Mouse (Mus musculus) ES-E14 (cell line): ENCODE data around the gene Taar7b. TPM values are rescaled to one million over a fixed set of nuclear protein-coding genes. Genes with fewer than 3 reads are reported as not detected.

Experiments used
- DNase-seq: peaks from one replicate; pipeline ENCODE4 v3.0.0-alpha.2; 2013; ENCODE audit warnings: low read depth, low spot score
- H3K27ac ChIP-seq: 2 replicates; pipeline ENCODE4 v1.5.1; 2012; ENCODE audit warnings: low read depth, mild to moderate bottlenecking, low read length, moderate library complexity, mixed read lengths; ENCODE audit not compliant: poor library complexity, insufficient read depth, severe bottlenecking
- H3K36me3 ChIP-seq: 2 replicates; pipeline ENCODE4 v1.6.1; 2012; ENCODE audit warnings: mild to moderate bottlenecking, low read length, moderate library complexity, mixed read lengths; ENCODE audit not compliant: control insufficient read depth, poor library complexity, insufficient read depth, severe bottlenecking
- H3K4me1 ChIP-seq, 2 experiments: fragments of 150-350 bp in 1 of 2; sonication (generic) in 1 of 2; 2 replicates each; pipeline ENCODE4 v1.6.1; 2012; ENCODE audit warnings: low read length in 2 of 2, mild to moderate bottlenecking in 1 of 2, mixed read lengths in 1 of 2; ENCODE audit not compliant: control insufficient read depth in 2 of 2, insufficient read depth in 2 of 2, poor library complexity in 1 of 2
- H3K4me3 ChIP-seq, 2 experiments: fragments of 150-350 bp in 1 of 2; sonication (generic) in 1 of 2; 2 replicates each; pipeline ENCODE4 v1.5.1; 2012; ENCODE audit warnings: low read length in 2 of 2, low read depth in 1 of 2, mild to moderate bottlenecking in 1 of 2, mixed read lengths in 1 of 2; ENCODE audit not compliant: insufficient read depth in 1 of 2, poor library complexity in 1 of 2, severe bottlenecking in 1 of 2
- H3K9ac ChIP-seq: 2 replicates; pipeline ENCODE4 v1.6.1; 2012; ENCODE audit warnings: low read depth, mild to moderate bottlenecking, low read length, mixed read lengths; ENCODE audit not compliant: poor library complexity, insufficient read depth, severe bottlenecking
- H3K9me3 ChIP-seq: fragments of 150-350 bp; sonication (generic); 2 replicates; pipeline ENCODE4 v1.6.1; 2012; ENCODE audit warnings: low read depth, mild to moderate bottlenecking, low read length; ENCODE audit not compliant: control insufficient read depth, insufficient read depth
- CHD2 ChIP-seq: IDR thresholded peaks from 2 replicates; pipeline ENCODE4 v1.6.1; 2014; ENCODE audit warnings: mild to moderate bottlenecking, low read depth, low read length, inconsistent platforms
- HCFC1 ChIP-seq: IDR thresholded peaks from 2 replicates; pipeline ENCODE4 v1.6.1; 2012; ENCODE audit warnings: low read length, inconsistent platforms, borderline replicate concordance; ENCODE audit not compliant: insufficient read depth
- MAFK ChIP-seq: IDR thresholded peaks from 2 replicates; pipeline ENCODE4 v1.6.1; 2014; ENCODE audit warnings: mild to moderate bottlenecking, low read depth, low read length, inconsistent platforms; ENCODE audit not compliant: insufficient read depth
- ZC3H11A ChIP-seq: IDR thresholded peaks from 2 replicates; pipeline ENCODE4 v1.6.1; 2012; ENCODE audit warnings: low read depth, mild to moderate bottlenecking, inconsistent platforms, low read length, borderline replicate concordance
- ZNF384 ChIP-seq: IDR thresholded peaks from 2 replicates; pipeline ENCODE4 v1.6.1; 2012; ENCODE audit warnings: low read depth, low read length, inconsistent platforms
- in situ Hi-C, 2 experiments: fragments of 600-800 bp; cut with MboI; formaldehyde crosslinking; loops; one replicate each; pipeline ENCODE4 v1.15.1; 2025; ENCODE audit warnings: low sequenced_read_pairs in 2 of 2, inconsistent platforms in 1 of 2; ENCODE audit not compliant: unreplicated experiment in 2 of 2
- total RNA-seq: library from RNA; depleted of rRNA; stranded (reverse); fragments of 300-350 nt; gene quantifications from 2 replicates; pipeline ENCODE4 v1.2.3, GENCODE M21; 2012; rRNA removed

The Taar7b gene
- total RNA-seq, 1 experiment, result not detected

DNA sequence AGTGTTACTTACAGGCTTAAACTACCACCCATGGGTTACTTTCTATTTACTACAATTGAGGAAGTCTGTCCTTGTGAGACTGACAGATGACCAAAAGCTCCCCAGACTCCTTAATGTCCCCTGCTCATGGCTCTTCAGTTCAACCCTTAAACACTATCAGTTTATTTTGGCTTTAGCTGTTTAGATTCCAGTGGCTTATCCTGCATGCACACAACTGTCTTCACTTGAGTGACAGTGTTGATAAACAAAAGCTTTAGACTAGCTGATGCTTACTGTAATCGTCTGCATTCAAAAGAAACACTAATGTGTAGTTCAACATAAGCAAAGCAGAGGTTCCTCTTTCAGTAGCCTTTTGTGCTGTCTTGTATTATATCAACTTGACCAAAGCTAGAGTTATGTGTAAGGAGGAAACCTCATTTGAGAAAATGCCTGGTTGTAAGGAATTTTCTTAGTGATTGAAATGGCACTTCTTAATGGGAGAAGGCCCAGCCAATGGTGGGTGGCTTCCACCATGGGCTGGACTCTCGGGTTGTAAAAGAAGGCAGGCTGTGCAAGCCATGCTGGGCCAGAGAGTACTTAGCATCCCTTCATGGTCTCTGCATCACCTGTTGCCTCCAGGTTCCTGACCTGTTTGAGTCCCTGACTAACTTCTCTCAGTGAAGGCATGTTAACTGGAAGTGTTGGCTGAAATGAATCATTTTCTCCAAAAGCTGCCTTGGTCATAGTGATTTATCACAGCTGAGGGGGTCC, 40.6 kb downstream of the Taar7b start:
- Histone ChIP-seq H3K4me3 (no peak overlapping the region), H3K27ac (no peak overlapping the region), H3K4me1 (no peaks in the 10 kb centered on the region), H3K9ac (no peak overlapping the region), H3K9me3 (no peaks in the 10 kb centered on the region), H3K36me3 (no peaks in the 10 kb centered on the region)
- TF ChIP-seq MAFK (no peak), ZC3H11A (no peak), ZNF384 (no peak), HCFC1 (no peak), CHD2 (no peak)
- in situ Hi-C loops, result no loop called here
- no peak for DNase-seq

GRCm38 (mm10) chr10:24049210-24049609, 49.5 kb downstream of the Taar7b start, which contains the start of gene Taar7f:
TSS of gene Taar7f (plus strand) at chr10:24049510.
- no peaks in the 10 kb centered on the region for H3K9me3 ChIP-seq
- no peak within 1 kb of the TSS for H3K27ac ChIP-seq
- no peaks in the 10 kb centered on the region for H3K36me3 ChIP-seq
- TF ChIP-seq ZC3H11A (no peak), CHD2 (no peak), HCFC1 (no peak), MAFK (no peak), ZNF384 (no peak)
- H3K4me3 ChIP-seq, result no peak within 1 kb of the TSS
- DNase-seq, result no peak
- H3K4me1 ChIP-seq, result no peaks in the 10 kb centered on the region
- in situ Hi-C loops, result no loop called here
- no peak within 1 kb of the TSS for H3K9ac ChIP-seq

Other genes starting within 250 kb of the Taar7b start
- 3,853 and 4,411 TPM in 2 replicates for gene Rps12, start 212.7 kb upstream of the Taar7b start, total RNA-seq
- gene Slc18b1, start 203.0 kb upstream of the Taar7b start, total RNA-seq, result 4.1 and 5.9 TPM in 2 replicates
- gene Vnn3, start 148.5 kb upstream of the Taar7b start, total RNA-seq, result not detected in 2 replicates
- gene Vnn1, start 105.3 kb upstream of the Taar7b start, total RNA-seq, result 2.0 and 4.1 TPM in 2 replicates
- gene Taar1, start 79.6 kb upstream of the Taar7b start, total RNA-seq, result not detected in 2 replicates
- not detected in 2 replicates for gene Taar2, start 61.4 kb upstream of the Taar7b start, total RNA-seq
- not detected in 2 replicates for gene Taar3, start 50.4 kb upstream of the Taar7b start, total RNA-seq
- gene Taar4, start 39.4 kb upstream of the Taar7b start, total RNA-seq, result not detected in 2 replicates
- gene Taar5, start 29.2 kb upstream of the Taar7b start, total RNA-seq, result not detected in 2 replicates
- not detected in 2 replicates for gene Taar6, start 14.3 kb upstream of the Taar7b start, total RNA-seq
- gene Taar7a, start 6.5 kb upstream of the Taar7b start, total RNA-seq, result not detected in 2 replicates
- gene Taar7d, start 27.3 kb downstream of the Taar7b start, total RNA-seq, result not detected in 2 replicates
- gene Taar7e, start 37.7 kb downstream of the Taar7b start, total RNA-seq, result not detected in 2 replicates
- gene Taar7f, start 49.6 kb downstream of the Taar7b start, total RNA-seq, result not detected in 2 replicates
- gene Taar8a, start 76.6 kb downstream of the Taar7b start, total RNA-seq, result not detected in 2 replicates
- not detected in 2 replicates for gene Taar8b, start 92.4 kb downstream of the Taar7b start, total RNA-seq
- gene Taar8c, start 102.0 kb downstream of the Taar7b start, total RNA-seq, result not detected in 2 replicates
- not detected in 2 replicates for gene Taar9, start 109.6 kb downstream of the Taar7b start, total RNA-seq
- gene Stx7, start 149.4 kb downstream of the Taar7b start, total RNA-seq, result 27.0 and 44.5 TPM in 2 replicates
- 2.9 and 7.1 TPM in 2 replicates for gene Moxd1, start 223.6 kb downstream of the Taar7b start, total RNA-seq